Mouse (Mus musculus) hindbrain, embryonic 11.5 days (tissue): ENCODE results near the gene Rpl36al. TPM values are rescaled to one million over a fixed set of nuclear protein-coding genes. Genes with fewer than 3 reads are reported as not detected.

Source experiments
- ATAC-seq: fragments of 200-750 bp; cut with Nextera tagmentation; 2 replicates; pipeline ENCODE4 v1.8.0; 2017; ENCODE audit warnings: mild to moderate bottlenecking, moderate TSS enrichment, moderate library complexity; ENCODE audit not compliant: low FRiP score
- DNase-seq: peaks from one replicate; pipeline ENCODE4 v3.0.0-alpha.2; 2015; ENCODE audit warnings: low spot score
- H3K27ac ChIP-seq: fragments of 300-500 bp; sonication (generic); 2 replicates; pipeline ENCODE4 v1.5.1; 2014; ENCODE audit warnings: mild to moderate bottlenecking, low read depth, low read length
- H3K27me3 ChIP-seq: fragments of 300-500 bp; sonication (generic); 2 replicates; pipeline ENCODE4 v1.6.1; 2014; ENCODE audit warnings: mild to moderate bottlenecking, low read length, moderate library complexity, mixed read lengths; ENCODE audit not compliant: control insufficient read depth, insufficient read depth
- H3K36me3 ChIP-seq: fragments of 300-500 bp; sonication (generic); 2 replicates; pipeline ENCODE4 v1.6.1; 2014; ENCODE audit warnings: mild to moderate bottlenecking, low read length, moderate library complexity, mixed read lengths; ENCODE audit not compliant: control insufficient read depth, insufficient read depth
- H3K4me1 ChIP-seq: fragments of 300-500 bp; sonication (generic); replicated peaks from 2 replicates; pipeline ENCODE4 v1.6.1; 2014; ENCODE audit warnings: low read length, mixed read lengths; ENCODE audit not compliant: control insufficient read depth, insufficient read depth
- H3K4me2 ChIP-seq: fragments of 300-500 bp; sonication (generic); replicated peaks from 2 replicates; pipeline ENCODE4 v1.6.1; 2014; ENCODE audit warnings: mild to moderate bottlenecking, low read depth, low read length
- H3K4me3 ChIP-seq: fragments of 300-500 bp; sonication (generic); 2 replicates; pipeline ENCODE4 v1.5.1; 2014; ENCODE audit warnings: low read depth, low read length
- H3K9ac ChIP-seq: fragments of 300-500 bp; sonication (generic); 2 replicates; pipeline ENCODE4 v1.6.1; 2014; ENCODE audit warnings: low read depth, low read length
- H3K9me3 ChIP-seq: fragments of 300-500 bp; sonication (generic); 2 replicates; pipeline ENCODE4 v1.6.1; 2016; ENCODE audit warnings: low read length; ENCODE audit not compliant: control insufficient read depth
- WGBS: fragments of 180-500 bp; shearing (Covaris S2); extraction: QIAGEN DNeasy Blood & Tissue Kit; methylation state at CpG from one replicate; pipeline ENCODE4 v1.1.7; 2014; 5-methylcytosine and 5-hydroxymethylcytosine counted together
- polyA plus RNA-seq: library from polyadenylated mRNA; unstranded; fragments of >200 nt; fragmentation: Nextera tagmentation; extraction: Ambion mirVana; gene quantifications from 2 replicates; pipeline ENCODE4 v1.2.1, GENCODE M21; 2014

Gene Rpl36al
- polyA plus RNA-seq, 1 experiment from 2014 or later: 461 TPM

DNA sequence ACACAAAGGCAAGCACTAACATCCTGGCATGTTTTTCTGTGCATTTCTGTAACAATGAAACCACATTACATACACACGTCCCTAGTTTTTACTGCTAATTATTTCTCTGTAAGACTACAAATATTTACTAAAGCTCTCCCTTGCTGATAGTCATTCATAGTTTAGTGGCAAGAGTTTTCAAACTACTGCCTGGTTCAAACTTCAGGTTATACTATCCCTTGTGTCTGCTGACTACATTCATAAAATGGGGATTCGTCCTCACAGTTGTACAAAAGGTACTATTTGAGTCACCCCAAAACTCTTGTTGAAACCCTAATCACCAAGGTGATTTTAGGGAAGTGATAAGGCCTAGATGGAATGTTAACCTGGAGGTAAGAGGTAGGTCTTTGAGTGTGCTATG is 28.0 kb downstream of the Rpl36al start:
- H3K9me3 ChIP-seq: no peaks in the 10 kb centered on the region
- WGBS: 83% methylated on average over 2 of the region's 2 CpGs
- no peak for DNase-seq
- no peak overlapping the region for H3K4me3 ChIP-seq
- no peak overlapping the region for H3K9ac ChIP-seq
- no peak overlapping the region for H3K4me2 ChIP-seq
- H3K4me1 ChIP-seq: no peaks in the 10 kb centered on the region
- no peak overlapping the region for H3K27ac ChIP-seq
- H3K36me3 ChIP-seq: peaks cover 7% of the 10 kb centered on the region
- ATAC-seq: no peak
- no peaks in the 10 kb centered on the region for H3K27me3 ChIP-seq

DNA sequence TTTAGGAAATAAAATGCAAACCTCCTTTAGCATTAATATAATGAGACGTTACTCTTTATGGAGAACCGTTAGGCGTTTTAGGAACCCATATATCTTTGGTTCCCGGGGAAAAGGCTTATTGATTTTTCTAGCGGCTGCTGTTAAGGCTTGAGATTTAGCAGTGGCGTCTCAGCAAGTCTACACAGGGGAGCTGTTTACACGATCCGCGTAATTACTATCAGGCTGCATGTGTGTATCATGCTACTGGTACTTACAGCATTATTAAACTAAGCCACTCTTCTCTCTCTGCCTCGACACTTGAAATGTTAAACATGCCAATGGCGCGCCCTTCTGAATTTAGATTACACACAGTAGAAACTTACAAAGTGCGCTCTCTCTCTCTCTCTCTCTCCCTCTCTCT is 33.8 kb downstream of the Rpl36al start:
- no peaks in the 10 kb centered on the region for H3K9me3 ChIP-seq
- WGBS: 86% methylated on average over 13 of the region's 13 CpGs
- DNase-seq (no peak), ATAC-seq (no peak)
- no peak overlapping the region for H3K4me2 ChIP-seq
- no peaks in the 10 kb centered on the region for H3K4me1 ChIP-seq
- H3K4me3 ChIP-seq: no peak overlapping the region
- H3K27ac ChIP-seq: no peak overlapping the region
- H3K27me3 ChIP-seq: no peaks in the 10 kb centered on the region
- no peaks in the 10 kb centered on the region for H3K36me3 ChIP-seq
- H3K9ac ChIP-seq: no peak overlapping the region

GRCm38 (mm10) chr12:69147166-69147735 is 36.6 kb downstream of the Rpl36al start:
- 93% methylated on average over 5 of the region's 5 CpGs for WGBS
- Histone ChIP-seq H3K9me3 (no peaks in the 10 kb centered on the region), H3K4me1 (no peaks in the 10 kb centered on the region), H3K4me3 (no peak overlapping the region), H3K9ac (no peak overlapping the region), H3K27ac (no peak overlapping the region), H3K36me3 (no peaks in the 10 kb centered on the region), H3K4me2 (no peak overlapping the region), H3K27me3 (no peaks in the 10 kb centered on the region)
- DNase-seq: no peak
- no peak for ATAC-seq

- Histone ChIP-seq H3K27ac (no peak overlapping the region), H3K9me3 (no peaks in the 10 kb centered on the region), H3K4me3 (no peak overlapping the region), H3K4me1 (no peaks in the 10 kb centered on the region), H3K9ac (no peak overlapping the region), H3K36me3 (no peaks in the 10 kb centered on the region), H3K4me2 (no peak overlapping the region), H3K27me3 (no peaks in the 10 kb centered on the region)
- DNase-seq (no peak), ATAC-seq (no peak)
- 76% methylated on average over 6 of the region's 6 CpGs for WGBS
These were observed 40.4 kb downstream of the Rpl36al start for GRCm38 (mm10) chr12:69143460-69143859.

- no peak for ATAC-seq
- no peaks in the 10 kb centered on the region for H3K9me3 ChIP-seq
- no peaks in the 10 kb centered on the region for H3K36me3 ChIP-seq
- no peak overlapping the region for H3K9ac ChIP-seq
- 87% methylated on average over 7 of the region's 7 CpGs for WGBS
- no peak overlapping the region for H3K4me3 ChIP-seq
- no peaks in the 10 kb centered on the region for H3K4me1 ChIP-seq
- no peak overlapping the region for H3K4me2 ChIP-seq
- no peak overlapping the region for H3K27ac ChIP-seq
- no peaks in the 10 kb centered on the region for H3K27me3 ChIP-seq
- no peak for DNase-seq
These were observed 44.0 kb downstream of the Rpl36al start for GRCm38 (mm10) chr12:69139841-69140240.

DNA sequence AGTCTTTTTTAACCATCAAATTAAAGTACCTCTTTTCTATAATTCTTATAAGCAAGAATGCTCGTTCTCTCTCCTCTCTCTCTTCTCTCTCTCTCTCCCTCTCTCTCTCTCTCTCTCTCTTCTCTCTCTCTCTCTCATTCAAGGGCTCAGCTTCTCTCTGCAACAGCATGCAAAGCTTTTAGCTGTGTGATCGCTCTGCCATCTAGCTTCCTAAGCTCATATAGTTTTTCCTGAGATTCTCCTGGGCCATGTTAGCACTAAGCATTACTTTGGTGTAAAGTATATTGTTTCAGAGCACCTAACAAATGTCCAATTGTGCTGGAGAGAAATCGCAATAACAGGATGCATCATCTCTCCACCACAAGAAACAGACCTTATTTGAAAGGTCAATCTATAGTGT is 44.7 kb downstream of the Rpl36al start:
- Histone ChIP-seq H3K27ac (no peak overlapping the region), H3K4me2 (no peak overlapping the region), H3K36me3 (no peaks in the 10 kb centered on the region), H3K4me3 (no peak overlapping the region), H3K9ac (no peak overlapping the region), H3K4me1 (no peaks in the 10 kb centered on the region), H3K27me3 (no peaks in the 10 kb centered on the region), H3K9me3 (no peaks in the 10 kb centered on the region)
- no peak for DNase-seq
- no peak for ATAC-seq
- 94% methylated on average over 3 of the region's 3 CpGs for WGBS

Other genes starting within 250 kb of the Rpl36al start
- gene Rps29, start 24.9 kb downstream of the Rpl36al start, polyA plus RNA-seq: 1,259 and 1,264 TPM in 2 replicates
- 23.6 and 27.2 TPM in 2 replicates for gene Lrr1, start 15.3 kb downstream of the Rpl36al start, polyA plus RNA-seq
- gene Mgat2, start 74 bp upstream of the Rpl36al start, polyA plus RNA-seq: 35.9 and 37.7 TPM in 2 replicates
- gene Gm49383, start 13.0 kb upstream of the Rpl36al start, polyA plus RNA-seq: 33.2 and 35.8 TPM in 2 replicates
- gene Dnaaf2, start 14.3 kb upstream of the Rpl36al start, polyA plus RNA-seq: 13.2 and 13.9 TPM in 2 replicates
- gene Gm49384, start 20.2 kb upstream of the Rpl36al start, polyA plus RNA-seq: 34.5 and 36.2 TPM in 2 replicates
- gene Pole2, start 44.1 kb upstream of the Rpl36al start, polyA plus RNA-seq: 24.8 and 25.8 TPM in 2 replicates
- 2.9 and 4.5 TPM in 2 replicates for gene Klhdc1, start 57.1 kb upstream of the Rpl36al start, polyA plus RNA-seq
- gene Klhdc2, start 112.6 kb upstream of the Rpl36al start, polyA plus RNA-seq: 267 and 269 TPM in 2 replicates
- 90.2 and 108 TPM in 2 replicates for gene Nemf, start 173.1 kb upstream of the Rpl36al start, polyA plus RNA-seq
- 47.4 and 49.9 TPM in 2 replicates for gene Arf6, start 188.1 kb upstream of the Rpl36al start, polyA plus RNA-seq
- gene Gm9887, start 188.4 kb upstream of the Rpl36al start, polyA plus RNA-seq: 1.3 and 2.2 TPM in 2 replicates